ENCODE assay signal across 29 mouse cellular contexts in genomic region chrX:21714829-21715228, GRCm38 (mm10). TPM values are rescaled to one million over a fixed set of nuclear protein-coding genes. Genes with fewer than 3 reads are reported as not detected.
DNase-seq lines count a peak whose midpoint lies in the region; ATAC-seq and TF ChIP-seq lines count a peak whose summit lies in the region.
"Had no signal": no experiment of that assay in that cellular context is flagged by ENCODE, and none has a peak within 500 bp of the region (broad histone marks: within the 10 kb centered on the region; RNA-seq: fewer than 3 reads in every experiment).

TSS of gene Slc6a14 (plus strand) at chrX:21714896.

- TF ChIP-seq POLR2A in lung, adult 2 months (IDR thresholded peaks at IDR 0.05; ENCODE audit: borderline replicate concordance, extremely low read depth, low read depth, low read length), result peak; percentile 72; the same call in 1 of the 2 replicates
- no peak for TF ChIP-seq POLR2A in heart, adult 2 months (IDR thresholded peaks at IDR 0.05; ENCODE audit: insufficient read depth, low read depth, low read length)

- no peak within 1 kb of the TSS for H3K4me2 ChIP-seq in neural tube, embryonic 15.5 days
- H3K4me2 ChIP-seq: embryonic facial prominence, embryonic 12.5 days; forebrain, embryonic 12.5 days; midbrain, embryonic 11.5 days had no signal

- H3K79me2 ChIP-seq in heart, adult 2 months (replicated peaks; ENCODE audit: control insufficient read depth, insufficient read depth, low read length), result no peaks in the 10 kb centered on the region

- ATAC-seq in neural tube, embryonic 15.5 days (ENCODE audit: low FRiP score), result no peak
- ATAC-seq: activated CD4-positive, CD25-positive, alpha-beta regulatory T cell, adult 4 months; hindbrain, embryonic 16.5 days had no signal

- DNase-seq in urinary bladder, postnatal 25 days (ENCODE audit: low spot score), result peak; percentile 2
- no peak for DNase-seq in urinary bladder, adult 18-20 months (ENCODE audit: low spot score in 2 of 2)
- peak; percentile 49 for DNase-seq in lung, adult 2 months
- DNase-seq in lung, postnatal 14 days, result peak; percentile 29
- no peak for DNase-seq in heart, adult 2 months
- DNase-seq in layer of hippocampus, adult 9-10 months (ENCODE audit: low spot score), result no peak
- DNase-seq: adrenal gland, adult 8-10 months; cerebellum, adult 11-12 months; cerebellum, postnatal 14 days; gastrocnemius, adult 2 months; kidney, adult 8-10 months; kidney, postnatal 14 days; layer of hippocampus, postnatal 36 days had no signal

- no peak within 1 kb of the TSS for H3K27ac ChIP-seq in heart, adult 2 months
- H3K27ac ChIP-seq in neural tube, embryonic 15.5 days (replicated peaks), result no peak within 1 kb of the TSS
- H3K27ac ChIP-seq: embryonic facial prominence, embryonic 12.5 days; forebrain, embryonic 12.5 days; gastrocnemius, adult 2 months; heart, embryonic 10.5 days; layer of hippocampus, adult 2 months; liver, embryonic 14.5 days had no signal

- H3K9ac ChIP-seq in heart, adult 2 months (ENCODE audit: low read depth, low read length), result no peak within 1 kb of the TSS
- no peak within 1 kb of the TSS for H3K9ac ChIP-seq in neural tube, embryonic 15.5 days (replicated peaks)
- H3K9ac ChIP-seq: embryonic facial prominence, embryonic 12.5 days; forebrain, embryonic 12.5 days; liver, embryonic 14.5 days had no signal

- no peaks in the 10 kb centered on the region for H3K9me3 ChIP-seq in neural tube, embryonic 15.5 days (replicated peaks)
- H3K9me3 ChIP-seq: embryonic facial prominence, embryonic 12.5 days; forebrain, embryonic 12.5 days; heart, embryonic 10.5 days had no signal

- H3K4me3 ChIP-seq in lung, adult 2 months (replicated peaks; ENCODE audit: extremely low read depth, low read depth, low read length), result peak within 1 kb of the TSS; percentile 49
- H3K4me3 ChIP-seq in heart, adult 2 months, result no peak within 1 kb of the TSS
- H3K4me3 ChIP-seq in neural tube, embryonic 15.5 days (replicated peaks), result no peak within 1 kb of the TSS
- H3K4me3 ChIP-seq: embryonic facial prominence, embryonic 12.5 days; forebrain, embryonic 12.5 days; gastrocnemius, adult 2 months; heart, embryonic 10.5 days; layer of hippocampus, adult 2 months had no signal

- no peak for TF ChIP-seq EP300 in heart, adult 2 months (IDR thresholded peaks at IDR 0.05; ENCODE audit: insufficient read depth, low read depth, low read length)

- 57% methylated on average over 7 of the region's 7 CpGs for WGBS in lung, adult 2 months
- WGBS in heart, adult 2 months, result 71% methylated on average over 7 of the region's 7 CpGs
- WGBS in neural tube, embryonic 15.5 days, result 75% methylated on average over 7 of the region's 7 CpGs

- TF ChIP-seq CTCF in lung, adult 2 months (IDR thresholded peaks at IDR 0.05; ENCODE audit: insufficient read depth, low read length), result no peak
- TF ChIP-seq CTCF in heart, adult 2 months (IDR thresholded peaks at IDR 0.05), result no peak

- H3K4me1 ChIP-seq in lung, adult 2 months (ENCODE audit: control insufficient read depth, insufficient read depth, low read length), result no peaks in the 10 kb centered on the region
- no peaks in the 10 kb centered on the region for H3K4me1 ChIP-seq in heart, adult 2 months (ENCODE audit: control insufficient read depth, insufficient read depth, low read length)
- H3K4me1 ChIP-seq in neural tube, embryonic 15.5 days, result no peaks in the 10 kb centered on the region
- H3K4me1 ChIP-seq: embryonic facial prominence, embryonic 12.5 days; forebrain, embryonic 12.5 days; heart, embryonic 10.5 days had no signal

- H3K36me3 ChIP-seq in heart, adult 2 months (ENCODE audit: control insufficient read depth, insufficient read depth, low read length), result no peaks in the 10 kb centered on the region
- H3K36me3 ChIP-seq in neural tube, embryonic 15.5 days, result no peaks in the 10 kb centered on the region
- H3K36me3 ChIP-seq: embryonic facial prominence, embryonic 12.5 days; forebrain, embryonic 12.5 days; heart, embryonic 10.5 days had no signal

- intact Hi-C loops in heart, adult 2 months (cut with DNase I), result no loop called here

- H3K27me3 ChIP-seq in heart, adult 2 months (ENCODE audit: control insufficient read depth, insufficient read depth, low read length), result no peaks in the 10 kb centered on the region
- H3K27me3 ChIP-seq in neural tube, embryonic 15.5 days (replicated peaks), result no peaks in the 10 kb centered on the region
- H3K27me3 ChIP-seq: embryonic facial prominence, embryonic 12.5 days; forebrain, embryonic 12.5 days had no signal

RNA-seq across cellular contexts. Expression of gene Slc6a14, which starts in this region (rescaled TPM):
- 3.2 and 7.4 TPM in 2 replicates for polyA plus RNA-seq in lung, adult 2 months (2012; rRNA removed)
- under 1 TPM in 1 of 2 experiments, not detected in 1; 0.23 TPM for total RNA-seq in heart, adult 2 months (2021)
- polyA plus RNA-seq in heart, adult 2 months (2012; rRNA removed), result 0.06 and 0.10 TPM in 2 replicates
- 0.57 TPM in 1 of 2 replicates, not detected in the other for polyA plus RNA-seq in neural tube, embryonic 15.5 days (2015; fragmentation: Nextera tagmentation; extraction: Ambion mirVana)
- total RNA-seq: gastrocnemius, adult 2 months; gastrocnemius, postnatal 4 days; hematopoietic stem cell, adult 5-6 weeks; layer of hippocampus, adult 2 months; layer of hippocampus, postnatal 36 days; left cerebral cortex, postnatal 25 days; megakaryocyte progenitor cell, adult 5-6 weeks had no signal
- polyA plus RNA-seq: activated CD4-positive, CD25-positive, alpha-beta regulatory T cell, adult 4 months; C2C12; heart, embryonic 10.5 days; hindbrain, embryonic 16.5 days; liver, embryonic 14.5 days; neural tube, embryonic 14.5 days; small intestine, adult 2 months had no signal

Comparison
In these comparisons a context has a peak if more than half of its experiments do, and no peak if none do; other contexts are left out.
1. DNase-seq: peak in urinary bladder, postnatal 25 days (single experiment), lung, adult 2 months (single experiment) and lung, postnatal 14 days (single experiment); none in urinary bladder, adult 18-20 months (0 of 2), heart, adult 2 months (0 of 2) and layer of hippocampus, adult 9-10 months (single experiment).